Mouse (Mus musculus) kidney, adult 8-10 months (tissue): Measurements from ENCODE around the gene Eif3k.
A peak's percentile ranks its signal among the peaks of the same experiment; 100 is the strongest.

Experiments used
- DNase-seq, 2 experiments: peaks; one replicate each; pipeline ENCODE4 v3.0.0; 2022

The Eif3k gene

DNA sequence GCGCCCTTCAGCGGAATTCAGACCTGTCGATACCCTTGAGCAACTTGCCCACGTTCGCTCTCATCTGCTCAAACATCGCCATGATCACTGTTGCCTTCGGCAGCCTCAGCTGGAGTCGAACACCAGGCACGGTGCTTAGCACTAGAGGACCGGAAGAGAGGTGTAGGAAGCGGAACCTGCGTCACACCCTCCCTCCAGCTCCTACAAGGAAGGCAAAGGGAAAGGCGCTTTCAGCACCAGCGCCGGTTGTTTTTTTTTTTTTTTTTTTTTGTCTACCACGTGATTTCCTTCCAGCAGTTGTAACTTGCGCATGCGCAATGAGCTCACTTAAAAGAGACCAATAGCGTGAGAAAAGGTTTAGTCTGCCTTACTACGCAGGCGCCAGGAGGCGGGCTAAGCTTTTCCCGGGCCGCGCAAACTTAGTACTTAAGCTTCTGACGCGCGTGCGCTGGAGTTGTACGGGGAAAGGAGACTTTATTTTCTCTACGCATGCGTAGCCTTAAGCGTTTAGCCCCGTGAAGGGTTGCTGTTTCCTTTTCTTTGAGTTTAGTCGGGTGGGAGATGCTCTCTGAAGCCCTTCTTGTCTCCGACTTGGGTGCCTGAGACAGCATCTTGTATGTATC lies at the start of gene Eif3k, which contains the start of gene Map4k1:
Eif3k (minus strand) TSS at position 214 of the 623 bp plus-strand sequence.
Map4k1 (plus strand) TSS at position 400 of the 623 bp plus-strand sequence.
- peak; percentile 98 to 99 for DNase-seq

- no peak for DNase-seq
These were observed 48.3 kb upstream of the Eif3k start for GRCm38 (mm10) chr7:29029690-29030656.

DNA sequence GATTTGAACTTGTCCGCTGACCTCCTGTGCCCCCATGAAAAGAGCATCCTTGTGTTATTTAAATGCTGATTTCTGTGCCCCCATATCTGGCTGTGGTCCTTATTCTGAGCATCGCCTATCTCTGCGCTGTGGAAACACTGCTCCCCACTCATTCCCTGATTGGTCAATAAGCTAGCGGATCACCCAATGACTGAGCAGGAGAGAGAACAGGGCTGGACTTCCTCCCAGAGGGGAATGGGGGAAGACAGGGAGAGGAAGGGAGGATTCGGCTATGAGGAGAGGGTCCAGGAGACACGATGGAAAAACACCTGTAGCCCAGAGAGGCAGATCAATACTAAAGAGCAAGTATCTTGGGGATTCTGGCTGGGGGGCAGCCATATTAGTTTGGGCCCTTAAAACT lies 47.1 kb upstream of the Eif3k start:
- DNase-seq = no peak

DNA sequence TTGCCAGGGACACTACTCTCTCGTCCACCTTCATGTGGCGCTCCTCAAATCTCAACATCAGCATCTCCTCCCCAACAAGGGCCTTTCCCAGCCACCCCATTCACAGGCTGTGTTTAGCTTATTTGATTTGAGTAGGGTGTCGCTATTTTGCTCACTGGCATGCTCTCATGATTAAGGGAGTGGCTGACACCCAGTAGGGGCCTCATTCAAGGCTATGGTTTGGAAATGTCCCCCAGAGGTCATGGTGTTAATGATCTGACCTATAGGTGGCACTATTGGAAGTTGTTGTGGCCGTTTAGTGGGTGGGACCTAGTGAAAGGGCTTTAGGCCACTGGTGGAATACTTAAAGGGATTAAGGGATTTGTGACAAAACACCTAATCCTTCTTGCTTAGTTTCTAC lies 45.1 kb upstream of the Eif3k start:
- no peak for DNase-seq

DNA sequence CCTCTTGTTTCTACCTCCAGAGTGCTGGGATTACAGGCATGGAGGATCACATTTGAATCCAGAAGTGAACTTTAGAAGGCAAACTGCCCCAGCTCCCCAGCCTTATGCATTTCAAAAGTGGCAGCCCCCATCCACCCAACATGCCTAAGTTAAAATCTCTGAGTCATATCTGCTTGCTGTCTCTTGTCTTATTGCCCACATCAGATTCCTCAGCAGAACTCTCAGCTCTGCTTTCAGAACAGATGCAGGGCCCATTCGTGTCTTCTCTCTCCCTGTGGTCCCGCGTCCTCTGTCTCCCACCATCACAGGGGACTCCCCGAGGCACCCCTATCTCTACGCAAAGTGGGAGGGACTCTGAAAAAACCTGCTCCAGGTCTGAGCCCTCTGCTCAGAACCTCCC lies 44.5 kb upstream of the Eif3k start:
- DNase-seq = no peak

GRCm38 (mm10) chr7:29025566-29025965 lies 43.9 kb upstream of the Eif3k start:
- no peak for DNase-seq

- no peak for DNase-seq
These were observed 41.9 kb upstream of the Eif3k start for GRCm38 (mm10) chr7:29023514-29023913.

DNA sequence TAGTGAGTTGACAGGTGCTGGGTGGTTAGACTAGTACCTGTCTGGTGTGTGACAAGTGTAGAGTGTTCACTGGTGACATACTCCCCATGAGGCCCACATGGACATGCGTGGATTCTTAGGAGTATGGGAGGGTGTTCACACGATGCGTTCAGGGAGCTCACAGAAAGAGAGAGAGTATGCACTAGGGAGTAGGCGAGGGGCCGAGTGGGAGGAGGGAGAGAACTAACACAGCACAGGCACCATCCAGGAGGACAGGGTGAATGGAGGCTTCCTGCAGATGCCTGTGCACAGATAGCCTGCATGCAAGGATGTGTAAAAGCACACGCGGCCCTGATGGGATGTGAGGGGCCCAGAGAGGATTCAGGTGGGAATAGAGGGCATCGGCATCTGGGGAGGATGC lies 40.8 kb upstream of the Eif3k start:
- DNase-seq = no peak

DNA sequence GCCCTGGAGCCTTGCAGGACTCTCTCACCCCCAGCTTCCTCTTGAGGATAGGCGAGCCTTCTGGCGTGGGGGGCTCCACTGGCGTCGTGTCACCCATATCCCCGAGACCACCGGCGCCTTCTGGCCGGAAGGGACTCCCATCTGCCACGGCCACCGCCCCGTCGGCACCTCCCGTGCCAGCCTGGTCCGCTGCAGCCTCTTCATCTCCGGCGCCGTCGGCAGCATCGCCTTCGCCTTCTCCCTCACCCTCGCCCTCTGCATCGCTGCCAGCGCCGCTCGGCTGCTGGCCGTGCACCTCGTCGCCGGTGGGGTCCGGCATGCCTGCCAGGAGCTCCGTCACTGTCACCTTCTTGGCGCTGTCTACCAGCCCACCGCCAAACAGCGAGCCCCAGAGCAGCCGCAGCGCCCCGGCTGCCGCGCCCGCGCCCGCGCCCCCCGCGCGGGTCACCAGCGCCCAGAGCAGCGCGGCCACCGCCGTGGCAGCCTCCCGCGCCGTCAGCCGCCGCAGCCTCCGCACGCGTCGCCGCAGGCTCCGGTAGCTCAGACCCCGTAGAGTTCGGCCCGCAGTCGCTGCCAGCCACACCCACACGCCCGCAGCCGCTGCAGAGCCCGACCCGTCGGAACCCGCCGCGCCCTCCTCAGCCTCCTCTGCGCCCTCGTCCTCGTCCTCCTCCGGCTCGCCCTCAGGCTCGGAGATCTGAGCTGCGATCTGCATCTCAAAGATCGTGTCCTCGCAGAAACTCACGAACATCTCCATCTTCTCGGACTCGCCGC lies 38.0 kb upstream of the Eif3k start:
- DNase-seq = no peak

DNA sequence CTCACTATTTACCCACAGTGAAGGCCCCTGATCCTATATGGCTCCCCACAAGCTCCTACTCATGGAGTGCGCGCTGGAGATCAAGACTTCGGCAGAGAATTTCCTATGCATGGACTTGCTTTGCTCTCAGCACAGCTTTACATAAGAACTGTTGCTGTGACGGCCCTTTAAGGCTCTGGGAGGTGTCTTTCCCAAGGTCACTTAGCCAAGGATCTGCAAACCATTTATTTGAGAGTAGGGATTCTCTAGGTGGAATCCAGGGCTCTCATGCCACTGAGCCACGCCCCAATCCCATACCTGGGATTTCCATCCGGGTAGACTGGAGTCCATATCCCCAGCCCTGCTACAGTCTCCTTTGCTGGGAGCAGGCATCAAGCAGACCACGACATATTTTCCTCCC lies 35.6 kb upstream of the Eif3k start:
- no peak for DNase-seq

DNA sequence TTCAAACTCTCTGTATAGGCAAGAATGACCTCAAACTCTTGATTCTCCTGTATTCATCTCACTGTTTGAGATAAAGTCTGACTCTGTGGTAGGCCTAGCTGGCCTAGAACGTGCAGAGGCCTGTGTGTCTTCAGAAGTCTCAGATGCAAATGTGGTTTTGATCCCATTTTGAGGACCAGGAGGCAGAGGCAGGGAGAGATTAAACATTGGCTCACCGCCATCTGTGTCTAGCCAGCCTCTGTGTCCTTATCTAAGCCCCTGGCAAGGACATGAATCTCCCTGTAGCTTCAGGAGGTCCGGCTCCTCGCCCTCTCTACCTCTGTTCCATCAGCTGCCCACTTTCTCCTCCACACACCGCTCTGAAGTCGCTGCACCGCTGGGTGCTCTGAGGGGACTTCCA lies 34.8 kb upstream of the Eif3k start:
- no peak for DNase-seq

GRCm38 (mm10) chr7:29014984-29015383 lies 33.3 kb upstream of the Eif3k start:
- DNase-seq = no peak

DNA sequence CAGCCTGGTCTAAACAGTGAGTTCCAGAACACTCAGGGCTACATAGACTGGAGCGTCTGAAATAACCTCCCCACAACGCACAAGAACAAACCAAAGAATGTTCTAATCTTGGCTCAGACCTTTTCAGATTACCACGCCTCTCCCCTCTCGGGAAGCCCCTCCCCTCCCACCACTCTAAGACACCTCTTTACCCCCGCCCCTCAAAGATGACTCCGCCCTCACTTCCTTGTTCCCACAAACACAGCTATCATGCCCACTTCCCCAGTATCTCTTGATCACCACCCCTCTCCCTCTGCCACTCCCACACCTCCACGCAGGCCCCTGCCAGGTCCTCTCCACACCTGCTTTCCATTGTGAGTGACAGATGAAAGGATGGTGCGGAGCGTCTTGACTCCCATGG lies 27.1 kb upstream of the Eif3k start:
- no peak for DNase-seq

GRCm38 (mm10) chr7:29008171-29008570 lies 26.5 kb upstream of the Eif3k start:
- DNase-seq = no peak

DNA sequence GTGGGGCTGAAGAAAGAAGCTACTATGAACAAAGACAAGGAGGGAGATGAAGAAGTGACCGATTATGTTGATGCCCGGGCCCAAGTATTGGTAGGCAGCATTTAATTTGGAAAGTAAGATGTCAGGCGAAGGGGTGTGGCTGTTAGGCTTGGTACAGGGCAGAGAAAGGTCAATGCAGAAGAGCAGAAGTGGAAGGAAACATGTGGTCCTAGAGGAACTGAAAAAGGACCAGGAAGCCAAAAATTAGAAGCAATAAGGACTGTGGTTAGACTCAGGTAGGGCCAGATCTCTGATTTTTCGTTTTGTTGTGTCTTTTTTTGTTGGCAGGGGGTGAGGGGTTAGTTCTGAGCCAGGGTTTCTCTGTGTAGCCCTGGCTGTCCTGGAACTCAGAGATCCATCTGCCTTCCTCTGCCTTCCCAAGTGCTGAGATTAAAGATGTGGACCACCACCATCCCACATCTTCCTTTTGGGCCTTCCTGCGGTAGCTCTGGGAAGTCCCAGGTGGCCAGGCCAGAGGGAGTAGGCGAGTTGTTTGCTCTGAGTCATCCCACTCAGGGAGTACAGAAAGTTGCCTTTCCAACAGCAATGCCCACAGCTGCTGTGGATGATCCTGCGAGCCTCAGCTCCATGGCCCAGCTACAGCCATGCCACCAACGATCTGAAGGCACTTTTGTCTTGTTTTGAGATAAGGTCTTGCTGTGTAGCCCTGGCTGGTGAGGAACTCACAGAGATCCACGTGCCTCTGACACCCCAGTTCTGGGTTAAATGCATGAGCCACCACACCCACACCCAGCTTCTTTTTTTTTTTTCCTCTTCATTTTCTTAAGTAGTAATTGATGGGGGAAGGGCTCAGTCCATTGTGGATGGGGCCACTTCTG lies 25.8 kb upstream of the Eif3k start:
- DNase-seq = no peak

DNA sequence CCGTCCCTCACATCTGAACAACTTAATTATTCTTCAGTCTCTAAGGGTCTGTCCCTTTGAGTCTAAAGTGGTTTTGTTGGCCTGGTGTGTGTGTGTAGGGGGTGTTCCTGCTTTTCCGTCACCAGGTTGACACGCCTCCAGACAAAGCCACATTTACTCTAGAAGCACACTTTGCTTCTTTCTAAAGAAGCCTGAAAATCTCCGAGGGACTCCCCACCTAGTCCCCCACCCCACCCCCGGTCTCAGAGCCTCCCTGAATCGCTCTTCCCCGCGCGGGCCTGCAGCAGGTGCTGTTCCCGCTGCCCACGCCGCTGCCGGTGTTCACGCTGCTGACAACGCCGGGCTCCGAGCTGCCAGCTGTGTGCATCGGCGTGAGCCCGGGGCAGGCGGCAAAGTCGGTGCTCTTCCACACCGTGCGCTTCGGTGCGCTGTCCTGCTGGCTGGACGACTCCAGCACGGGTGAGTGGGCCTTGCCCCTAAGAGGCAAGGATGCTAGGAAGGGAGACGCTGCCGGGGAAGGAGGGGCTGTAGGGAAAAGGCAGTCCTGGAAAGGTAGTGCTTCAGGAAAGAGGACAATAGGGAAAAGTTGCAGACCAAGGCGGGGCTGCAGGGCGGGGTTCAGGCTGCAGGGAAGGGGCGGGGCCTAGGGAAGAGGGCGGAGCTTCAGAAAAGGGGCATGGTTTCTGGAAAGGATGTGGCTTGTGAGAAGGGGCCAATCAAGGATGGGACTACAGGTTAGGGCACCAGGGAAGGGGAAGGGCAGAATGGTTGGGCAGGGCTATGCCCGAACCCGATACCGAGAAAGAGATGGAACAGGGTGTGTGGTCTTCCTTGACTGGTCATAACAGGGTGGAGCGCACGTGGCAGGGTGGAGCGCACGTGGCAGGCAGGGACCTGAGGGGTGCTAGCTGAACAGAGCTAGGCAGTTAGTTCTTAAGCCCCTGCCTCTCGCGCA lies 19.3 kb upstream of the Eif3k start:
- DNase-seq = peak; percentile 20 to 50

- DNase-seq = no peak
These were observed 11.7 kb upstream of the Eif3k start for GRCm38 (mm10) chr7:28993402-28993801.

GRCm38 (mm10) chr7:28992997-28993396 lies 11.3 kb upstream of the Eif3k start:
- DNase-seq = no peak

DNA sequence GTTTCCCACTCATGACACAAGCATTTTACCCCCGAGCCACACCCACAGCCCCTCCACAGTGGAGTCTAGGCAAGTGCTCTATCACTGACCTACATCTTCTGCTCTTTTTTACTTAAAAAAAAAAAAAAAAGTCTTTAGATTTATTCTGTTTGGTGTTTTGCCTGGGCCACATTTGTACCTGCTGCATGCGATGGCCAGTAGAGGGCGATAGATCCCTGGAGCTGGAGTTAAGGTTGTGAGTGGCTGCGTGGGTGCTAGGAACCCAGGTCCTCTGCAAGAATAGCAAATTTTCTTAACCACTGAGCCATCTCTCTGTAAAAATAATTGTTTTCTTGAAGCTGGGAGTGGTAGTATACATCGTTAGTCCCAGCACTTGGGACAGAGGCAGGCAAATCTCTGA lies 10.0 kb upstream of the Eif3k start:
- no peak for DNase-seq

GRCm38 (mm10) chr7:28990766-28991273 lies 9.2 kb upstream of the Eif3k start:
- DNase-seq = no peak

DNA sequence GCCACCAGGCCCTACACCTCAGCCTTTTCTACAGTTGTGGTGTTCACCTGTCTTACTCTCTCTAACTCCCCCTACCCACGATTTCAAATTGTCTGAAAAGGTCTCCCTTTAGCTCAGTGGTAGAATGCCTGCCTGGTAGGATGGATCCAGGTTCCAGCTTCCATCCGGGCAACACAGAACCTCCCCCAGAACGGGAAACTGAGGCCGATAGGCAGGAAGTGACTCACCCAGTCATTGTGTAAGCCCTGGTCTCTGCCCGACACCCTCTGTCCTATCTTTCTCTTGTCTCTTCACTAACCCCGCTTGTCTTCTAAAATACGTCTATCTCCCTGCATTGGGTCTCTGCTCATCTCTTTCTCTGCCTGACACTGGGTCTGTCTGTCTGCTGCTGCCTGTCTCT lies 3.5 kb upstream of the Eif3k start:
- DNase-seq = no peak
